ENCODE assay signal across 10 mouse cellular contexts in the genomic region with DNA sequence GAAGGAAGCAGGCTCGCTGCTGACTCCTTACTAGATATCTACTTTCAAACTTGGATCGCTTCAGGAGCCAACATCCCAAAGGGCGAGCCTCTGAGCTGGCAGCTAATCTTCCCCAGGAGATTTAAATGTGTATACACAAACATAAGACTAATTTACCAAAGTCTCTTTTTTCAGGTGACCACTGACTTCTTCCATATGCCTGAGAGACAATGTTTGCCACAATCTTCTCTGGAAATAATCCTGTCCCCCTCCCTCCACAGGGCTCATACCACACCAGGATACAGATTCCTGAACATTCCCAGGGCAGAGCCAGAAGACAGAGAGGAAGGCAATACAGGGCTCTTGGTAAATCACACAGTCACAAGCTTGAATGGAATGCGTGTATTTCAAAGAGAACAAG. TPM values are rescaled to one million over a fixed set of nuclear protein-coding genes. Genes with fewer than 3 reads are reported as not detected.
DNase-seq lines count a peak whose midpoint lies in the region; ATAC-seq lines count a peak whose summit lies in the region.
"Had no signal": no experiment of that assay in that cellular context is flagged by ENCODE, and none has a peak within 500 bp of the region (broad histone marks: within the 10 kb centered on the region; RNA-seq: fewer than 3 reads in every experiment).

No protein-coding gene starts in this region.

- H3K4me1 ChIP-seq in heart, embryonic 10.5 days, result peaks cover 32% of the 10 kb centered on the region
- peaks cover 19% of the 10 kb centered on the region for H3K4me1 ChIP-seq in liver, embryonic 11.5 days (replicated peaks; ENCODE audit: control insufficient read depth, insufficient read depth, low read length)

- intact Hi-C loops in left cerebral cortex, postnatal 14 days (cut with DNase I), result loop anchor here (5.0 kb wide), 1 partner anchor 92 kb away; no protein-coding TSS in a partner anchor

- H3K27me3 ChIP-seq in heart, embryonic 10.5 days (ENCODE audit: insufficient read depth, poor library complexity, severe bottlenecking), result no peaks in the 10 kb centered on the region
- peaks cover 15% of the 10 kb centered on the region for H3K27me3 ChIP-seq in liver, embryonic 11.5 days (replicated peaks; ENCODE audit: control insufficient read depth, insufficient read depth, low read length)

- H3K27ac ChIP-seq in heart, embryonic 10.5 days, result no peak overlapping the region
- H3K27ac ChIP-seq in liver, embryonic 11.5 days (ENCODE audit: low read depth, low read length), result no peak overlapping the region

- H3K36me3 ChIP-seq in heart, embryonic 10.5 days, result peaks cover 42% of the 10 kb centered on the region
- H3K36me3 ChIP-seq in liver, embryonic 11.5 days (ENCODE audit: control insufficient read depth, insufficient read depth, low read length), result peaks cover 16% of the 10 kb centered on the region

- peak overlapping the region; percentile 96 for H3K4me2 ChIP-seq in liver, embryonic 11.5 days

- H3K9me3 ChIP-seq in heart, embryonic 10.5 days, result peaks cover 16% of the 10 kb centered on the region
- peaks cover 12% of the 10 kb centered on the region for H3K9me3 ChIP-seq in liver, embryonic 11.5 days (ENCODE audit: control insufficient read depth, low read length)

- WGBS in heart, embryonic 10.5 days, result 85% methylated on average over 4 of the region's 4 CpGs
- 82% methylated on average over 4 of the region's 4 CpGs for WGBS in liver, embryonic 11.5 days

- ATAC-seq in liver, embryonic 11.5 days (replicated peaks; ENCODE audit: low FRiP score), result no peak

- peak overlapping the region; percentile 99 for H3K4me3 ChIP-seq in heart, embryonic 10.5 days
- no peak overlapping the region for H3K4me3 ChIP-seq in liver, embryonic 11.5 days (ENCODE audit: low read depth, low read length)

- DNase-seq in heart, embryonic 10.5 days (ENCODE audit: low spot score), result no peak
- DNase-seq in heart, postnatal 4 days, result no peak
- DNase-seq in testis, postnatal 10 days (ENCODE audit: low spot score), result peak; percentile 19
- no peak for DNase-seq in testis, postnatal 14 days (ENCODE audit: low spot score)
- no peak for DNase-seq in liver, embryonic 11.5 days (ENCODE audit: low spot score)
- DNase-seq in left cerebral cortex, postnatal 14 days (ENCODE audit: low spot score in 2 of 2), result no peak
- no peak for DNase-seq in yolk sac, embryonic 10.5 days (ENCODE audit: low spot score)
- no peak for DNase-seq in urinary bladder, adult 2 months (ENCODE audit: low spot score)
- DNase-seq: embryo, embryonic 11 days; thymus, postnatal 4 days had no signal

- H3K9ac ChIP-seq in liver, embryonic 11.5 days (ENCODE audit: low read depth, low read length), result no peak overlapping the region

RNA-seq across cellular contexts. Expression of gene Nnat, which starts 4.8 kb away (rescaled TPM):
- polyA plus RNA-seq in heart, embryonic 10.5 days (2016; fragmentation: Nextera tagmentation; extraction: Ambion mirVana), result 253 and 592 TPM in 2 replicates
- total RNA-seq in heart, postnatal 4 days (2021), result 10 to 100 TPM in 1 of 2 experiments, 1 to 10 TPM in 1; 8.9 to 13.2 TPM
- 143 and 171 TPM in 2 replicates for polyA plus RNA-seq in liver, embryonic 11.5 days (2014; fragmentation: Nextera tagmentation; extraction: Ambion mirVana)
- total RNA-seq in left cerebral cortex, postnatal 14 days (2021), result 100 to 1,000 TPM; 283 to 425 TPM
- 7.4 and 28.8 TPM in 2 replicates for polyA plus RNA-seq in urinary bladder, adult 2 months (2012; rRNA removed)

RNA-seq across cellular contexts. Expression of gene Blcap, which starts 6.4 kb away (rescaled TPM):
- polyA plus RNA-seq in heart, embryonic 10.5 days (2016; fragmentation: Nextera tagmentation; extraction: Ambion mirVana), result 38.3 and 38.6 TPM in 2 replicates
- 10 to 100 TPM; 71.5 to 76.9 TPM for total RNA-seq in heart, postnatal 4 days (2021)
- polyA plus RNA-seq in liver, embryonic 11.5 days (2014; fragmentation: Nextera tagmentation; extraction: Ambion mirVana), result 25.9 and 26.2 TPM in 2 replicates
- total RNA-seq in left cerebral cortex, postnatal 14 days (2021), result 100 to 1,000 TPM; 103 to 116 TPM
- polyA plus RNA-seq in urinary bladder, adult 2 months (2012; rRNA removed), result 58.7 and 61.9 TPM in 2 replicates
